Mouse (Mus musculus): Measurements from ENCODE around the gene Pcgf5. TPM values are rescaled to one million over a fixed set of nuclear protein-coding genes. Genes with fewer than 3 reads are reported as not detected.

Pcgf5 gene
- polyA plus RNA-seq, 1 experiment from 2014 or later = 11.8 TPM

DNA sequence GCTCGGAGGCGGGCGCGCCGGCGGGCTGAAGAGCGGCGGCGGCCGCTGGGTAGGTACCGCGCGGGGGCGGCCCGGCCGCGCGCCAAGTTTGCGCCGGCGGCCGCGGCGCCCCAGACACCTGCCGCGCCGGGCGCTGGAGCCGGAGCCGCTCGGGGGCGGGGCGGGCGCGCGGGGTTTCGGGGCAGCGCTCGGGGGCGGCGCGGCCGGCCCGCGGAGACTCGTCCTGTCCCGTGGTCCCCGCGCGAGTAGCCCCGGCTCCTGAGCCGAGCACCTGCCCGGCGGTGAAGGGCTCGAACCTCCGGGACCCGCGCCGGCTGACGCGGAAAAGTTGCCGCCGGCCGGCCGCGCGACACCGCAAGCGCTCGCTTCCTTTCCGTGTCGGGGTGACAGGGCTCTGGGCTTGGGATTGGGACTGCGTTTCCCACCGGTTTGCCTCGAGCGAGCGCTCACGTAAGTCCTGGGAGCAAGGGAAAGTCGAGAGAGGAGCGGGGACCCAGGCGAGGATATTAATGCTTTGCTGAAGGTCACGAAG is 61.8 kb downstream of the Pcgf5 start:
- peaks cover 16% of the 10 kb centered on the region for H3K27me3 ChIP-seq (ENCODE audit: insufficient read depth, low read length)
- TF ChIP-seq CTCF (IDR thresholded peaks at IDR 0.05; ENCODE audit: low read depth) = no peak
- no peaks in the 10 kb centered on the region for H3K9me3 ChIP-seq (ENCODE audit: low read depth, low read length)
- 0 out of 2 replicates have a peak overlapping the region, but pooled peaks have one; percentile 12 for H3K27ac ChIP-seq (ENCODE audit: low read depth)
- under 1% methylated on average over 72 of the region's 82 CpGs for WGBS
- no peak; the same call in 1 of the 2 replicates for ATAC-seq (ENCODE audit: insufficient read depth)
- no peaks in the 10 kb centered on the region for H3K4me1 ChIP-seq (ENCODE audit: insufficient read depth)
- H3K4me2 ChIP-seq = peak overlapping the region; percentile 91
- peak; percentile 48 for DNase-seq
- H3K9ac ChIP-seq = peak overlapping the region; percentile 71
- no peaks in the 10 kb centered on the region for H3K36me3 ChIP-seq (ENCODE audit: insufficient read depth)
- H3K4me3 ChIP-seq (ENCODE audit: low read depth, low read length) = peak overlapping the region; percentile 66

DNA sequence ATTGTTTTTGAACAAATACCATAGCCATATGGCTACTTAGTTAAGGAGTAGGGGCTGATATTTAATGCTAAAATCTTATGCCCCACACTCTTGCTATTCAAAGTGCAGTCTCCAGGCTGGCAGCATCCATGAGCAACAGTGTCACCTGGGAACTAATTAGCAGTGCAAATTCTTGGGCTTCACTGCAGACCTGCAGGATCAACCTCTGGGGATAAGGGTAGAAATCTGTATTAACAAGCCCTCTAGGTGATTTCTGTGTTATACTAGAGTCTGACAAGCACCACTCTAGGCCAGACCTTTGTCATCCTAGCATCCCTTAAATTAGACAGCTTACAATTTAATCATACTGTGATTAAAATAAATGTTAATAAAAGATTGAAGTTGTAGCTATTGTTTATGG is 71.8 kb downstream of the Pcgf5 start:
- Histone ChIP-seq H3K9ac (no peak overlapping the region), H3K9me3 (ENCODE audit: low read depth, low read length) (no peaks in the 10 kb centered on the region), H3K4me1 (ENCODE audit: insufficient read depth) (no peaks in the 10 kb centered on the region), H3K36me3 (ENCODE audit: insufficient read depth) (no peaks in the 10 kb centered on the region), H3K4me2 (no peak overlapping the region), H3K27me3 (ENCODE audit: insufficient read depth, low read length) (no peaks in the 10 kb centered on the region), H3K27ac (ENCODE audit: low read depth) (no peak overlapping the region), H3K4me3 (ENCODE audit: low read depth, low read length) (no peak overlapping the region)
- DNase-seq (no peak), ATAC-seq (ENCODE audit: insufficient read depth) (no peak)
- no peak for TF ChIP-seq CTCF (IDR thresholded peaks at IDR 0.05; ENCODE audit: low read depth)

DNA sequence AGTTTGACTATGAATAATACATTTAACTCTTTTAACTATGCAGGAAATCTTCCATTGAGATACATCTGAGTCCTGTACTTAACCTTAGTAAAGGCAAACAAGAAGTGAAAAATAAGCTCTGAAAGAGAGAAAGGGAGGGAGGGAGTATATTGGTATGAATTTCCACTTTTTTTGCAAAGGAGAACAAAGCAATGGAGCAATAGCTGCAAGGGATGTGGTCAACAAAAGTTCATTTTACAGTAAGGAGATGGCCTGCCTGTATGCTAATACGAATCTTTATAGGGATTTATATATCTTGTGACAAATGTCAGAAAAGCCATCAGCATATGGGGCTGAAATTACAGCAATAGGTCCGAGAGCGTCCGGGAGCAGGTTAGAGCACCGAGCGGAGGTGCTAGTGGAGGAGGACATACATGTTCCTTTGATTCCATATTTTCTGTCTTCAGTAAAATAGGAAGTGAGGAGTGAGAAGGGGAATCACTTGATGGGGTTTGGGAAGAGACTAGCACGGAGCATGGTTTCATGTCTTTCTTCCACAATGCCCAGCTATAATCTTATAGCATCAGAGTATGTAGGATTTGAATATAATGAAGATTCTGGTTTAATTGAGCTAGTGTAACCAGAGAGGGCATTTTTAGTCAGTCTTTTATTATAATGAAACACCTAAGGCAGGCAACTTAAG is 79.2 kb downstream of the Pcgf5 start:
- Histone ChIP-seq H3K9me3 (ENCODE audit: low read depth, low read length) (no peaks in the 10 kb centered on the region), H3K36me3 (ENCODE audit: insufficient read depth) (no peaks in the 10 kb centered on the region), H3K9ac (no peak overlapping the region), H3K4me2 (no peak overlapping the region), H3K4me3 (ENCODE audit: low read depth, low read length) (no peak overlapping the region), H3K27ac (ENCODE audit: low read depth) (no peak overlapping the region), H3K27me3 (ENCODE audit: insufficient read depth, low read length) (no peaks in the 10 kb centered on the region), H3K4me1 (ENCODE audit: insufficient read depth) (no peaks in the 10 kb centered on the region)
- no peak for DNase-seq
- WGBS = 91% methylated on average over 7 of the region's 7 CpGs
- ATAC-seq (ENCODE audit: insufficient read depth) = no peak
- TF ChIP-seq CTCF (IDR thresholded peaks at IDR 0.05; ENCODE audit: low read depth) = no peak

DNA sequence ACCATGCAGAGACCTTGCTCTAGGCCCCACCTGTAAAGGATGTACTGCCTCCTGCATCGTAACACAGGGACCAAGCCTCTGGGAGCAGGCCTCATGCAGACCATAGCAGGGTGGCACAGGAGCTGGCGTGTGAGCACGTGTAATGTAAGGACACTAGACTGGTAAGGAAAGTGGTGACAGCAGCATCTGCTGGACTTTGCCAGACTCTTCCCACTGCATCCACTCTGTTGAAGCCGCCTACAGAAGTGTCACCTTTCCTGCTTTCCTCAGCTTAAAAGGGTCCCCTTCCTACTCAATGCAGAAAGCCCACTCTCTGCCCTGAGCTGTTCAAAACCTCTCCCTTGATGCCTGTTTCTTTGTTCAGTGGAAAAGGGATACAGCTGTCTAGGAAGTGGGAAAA is 80.0 kb downstream of the Pcgf5 start:
- 76% methylated on average over 4 of the region's 4 CpGs for WGBS
- Histone ChIP-seq H3K27ac (ENCODE audit: low read depth) (no peak overlapping the region), H3K4me1 (ENCODE audit: insufficient read depth) (no peaks in the 10 kb centered on the region), H3K4me2 (no peak overlapping the region), H3K36me3 (ENCODE audit: insufficient read depth) (no peaks in the 10 kb centered on the region), H3K9me3 (ENCODE audit: low read depth, low read length) (no peaks in the 10 kb centered on the region), H3K9ac (no peak overlapping the region), H3K4me3 (ENCODE audit: low read depth, low read length) (no peak overlapping the region), H3K27me3 (ENCODE audit: insufficient read depth, low read length) (no peaks in the 10 kb centered on the region)
- no peak for ATAC-seq (ENCODE audit: insufficient read depth)
- TF ChIP-seq CTCF (IDR thresholded peaks at IDR 0.05; ENCODE audit: low read depth) = no peak
- no peak for DNase-seq

DNA sequence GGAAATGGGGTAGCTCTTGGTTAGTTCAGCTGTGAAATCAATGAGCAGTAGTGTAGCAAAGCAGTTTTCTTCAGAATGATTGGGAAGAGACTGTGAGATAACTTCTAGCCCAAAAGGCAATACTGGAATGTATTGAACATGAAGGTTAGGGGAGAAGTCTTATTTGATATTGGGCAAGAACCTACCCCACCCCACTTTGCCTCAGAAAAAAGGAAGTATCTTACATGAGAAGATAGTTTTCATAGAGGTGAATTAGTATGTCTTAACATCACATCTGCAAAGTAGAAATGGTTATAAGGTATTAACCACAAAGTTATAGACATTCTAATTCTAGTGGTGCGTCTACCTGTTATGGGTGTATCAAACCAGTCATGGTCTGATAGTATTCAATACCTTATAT is 81.2 kb downstream of the Pcgf5 start:
- H3K4me1 ChIP-seq (ENCODE audit: insufficient read depth) = no peaks in the 10 kb centered on the region
- ATAC-seq (ENCODE audit: insufficient read depth) (no peak), DNase-seq (no peak)
- H3K36me3 ChIP-seq (ENCODE audit: insufficient read depth) = no peaks in the 10 kb centered on the region
- no peak overlapping the region for H3K4me3 ChIP-seq (ENCODE audit: low read depth, low read length)
- no peak overlapping the region for H3K4me2 ChIP-seq
- 90% methylated on average over 1 of the region's 1 CpGs for WGBS
- H3K9ac ChIP-seq = no peak overlapping the region
- no peaks in the 10 kb centered on the region for H3K9me3 ChIP-seq (ENCODE audit: low read depth, low read length)
- H3K27me3 ChIP-seq (ENCODE audit: insufficient read depth, low read length) = no peaks in the 10 kb centered on the region
- no peak overlapping the region for H3K27ac ChIP-seq (ENCODE audit: low read depth)
- TF ChIP-seq CTCF (IDR thresholded peaks at IDR 0.05; ENCODE audit: low read depth) = no peak

GRCm38 (mm10) chr19:36433161-36433560 is 85.1 kb downstream of the Pcgf5 start:
- H3K4me1 ChIP-seq (ENCODE audit: insufficient read depth) = no peaks in the 10 kb centered on the region
- H3K27ac ChIP-seq (ENCODE audit: low read depth) = no peak overlapping the region
- H3K4me2 ChIP-seq = no peak overlapping the region
- 74% methylated on average over 3 of the region's 3 CpGs for WGBS
- no peak overlapping the region for H3K4me3 ChIP-seq (ENCODE audit: low read depth, low read length)
- H3K9ac ChIP-seq = no peak overlapping the region
- ATAC-seq (ENCODE audit: insufficient read depth) (no peak), DNase-seq (no peak)
- no peaks in the 10 kb centered on the region for H3K9me3 ChIP-seq (ENCODE audit: low read depth, low read length)
- no peak for TF ChIP-seq CTCF (IDR thresholded peaks at IDR 0.05; ENCODE audit: low read depth)
- H3K27me3 ChIP-seq (ENCODE audit: insufficient read depth, low read length) = no peaks in the 10 kb centered on the region
- H3K36me3 ChIP-seq (ENCODE audit: insufficient read depth) = no peaks in the 10 kb centered on the region

DNA sequence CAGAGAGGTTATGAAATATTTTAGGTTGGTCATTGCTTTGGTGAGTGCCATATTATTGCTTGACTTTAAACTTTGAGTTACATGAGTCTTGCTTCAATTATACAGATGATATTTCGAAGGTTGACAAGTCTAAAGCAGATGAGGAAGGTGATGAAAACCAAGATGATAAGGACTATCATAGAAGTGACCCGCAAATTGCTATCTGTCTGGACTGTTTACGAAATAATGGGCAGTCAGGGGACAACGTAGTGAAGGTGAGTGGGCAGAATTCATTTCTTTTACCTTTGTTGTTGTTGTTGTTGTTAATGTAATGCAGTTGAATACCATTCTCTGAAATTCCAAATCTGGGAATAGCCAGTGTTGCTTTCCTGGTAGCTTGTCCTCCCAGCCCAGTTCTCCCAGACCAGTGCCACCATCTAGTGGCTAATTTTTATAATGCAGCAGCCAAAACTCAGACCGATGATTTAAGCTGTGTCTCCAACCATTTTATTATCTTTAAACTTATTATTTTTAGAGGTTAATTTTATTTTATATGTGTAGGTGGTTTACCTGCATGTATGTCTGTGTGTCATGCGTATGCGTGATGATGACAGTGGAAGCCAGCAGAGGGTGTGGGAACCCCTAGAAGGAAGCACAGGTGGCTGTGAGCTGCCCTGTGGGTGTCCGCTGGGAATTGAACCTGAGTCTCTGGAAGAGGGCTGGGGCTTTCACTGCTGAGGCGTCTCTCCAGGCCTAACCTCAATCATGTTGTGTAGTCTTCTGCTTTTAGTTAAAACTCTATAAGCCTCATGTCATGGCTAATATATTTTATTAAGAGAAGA is 92.0 kb downstream of the Pcgf5 start:
- DNase-seq (peak; percentile 84), ATAC-seq (ENCODE audit: insufficient read depth) (peak; percentile 21; the same call in 1 of the 2 replicates)
- Histone ChIP-seq H3K36me3 (ENCODE audit: insufficient read depth) (no peaks in the 10 kb centered on the region), H3K27ac (ENCODE audit: low read depth) (no peak overlapping the region), H3K4me1 (ENCODE audit: insufficient read depth) (no peaks in the 10 kb centered on the region), H3K9me3 (ENCODE audit: low read depth, low read length) (no peaks in the 10 kb centered on the region), H3K4me2 (no peak overlapping the region), H3K4me3 (ENCODE audit: low read depth, low read length) (no peak overlapping the region), H3K9ac (no peak overlapping the region), H3K27me3 (ENCODE audit: insufficient read depth, low read length) (no peaks in the 10 kb centered on the region)
- WGBS = 43% methylated on average over 9 of the region's 9 CpGs
- TF ChIP-seq CTCF (IDR thresholded peaks at IDR 0.05; ENCODE audit: low read depth) = peak; percentile 86
